Mouse (Mus musculus) small intestine, adult 2 months (tissue): ENCODE measurements around the gene Ppif.

Experiments
- CTCF ChIP-seq: fragments of 200-500 bp; IDR thresholded peaks from 2 replicates; pipeline ENCODE4 v1.5.1; 2012; ENCODE audit warnings: low read depth, mild to moderate bottlenecking, control low read depth, inconsistent platforms, low read length, moderate library complexity, mixed read lengths; ENCODE audit not compliant: insufficient replicate concordance, insufficient read length; ENCODE audit errors: extremely low read depth
- POLR2A ChIP-seq: fragments of 200-500 bp; IDR thresholded peaks from 2 replicates; pipeline ENCODE4 v1.6.1; 2012; ENCODE audit warnings: low read depth, mild to moderate bottlenecking, control low read depth, inconsistent platforms, low read length, moderate library complexity

DNA sequence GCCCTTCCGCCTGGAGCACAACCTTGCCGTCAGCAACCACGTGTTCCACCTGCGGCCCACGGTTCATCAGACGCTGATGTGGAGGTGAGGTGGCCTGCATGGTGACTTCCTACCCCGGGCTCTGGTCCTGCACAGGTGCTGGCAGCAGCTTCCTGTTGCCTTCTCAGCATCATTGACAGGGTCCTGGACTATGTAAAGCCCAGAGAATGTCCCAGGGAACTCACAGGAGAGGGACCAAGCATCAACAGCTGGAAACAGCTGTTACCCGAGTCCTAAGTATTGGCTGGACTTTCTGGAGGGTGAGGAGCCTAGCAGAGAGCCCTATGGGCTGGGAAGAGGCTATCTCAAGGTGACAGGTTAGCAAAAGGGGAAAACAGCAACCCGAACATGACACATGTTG lies 42.0 kb upstream of the Ppif start:
- TF ChIP-seq POLR2A: no peak
- no peak for TF ChIP-seq CTCF
